Mouse (Mus musculus): ENCODE data around the gene AI481877. TPM values are rescaled to one million over a fixed set of nuclear protein-coding genes. Genes with fewer than 3 reads are reported as not detected.

Gene AI481877
- polyA plus RNA-seq, 1 experiment from 2014 or later: 0.15 TPM

DNA sequence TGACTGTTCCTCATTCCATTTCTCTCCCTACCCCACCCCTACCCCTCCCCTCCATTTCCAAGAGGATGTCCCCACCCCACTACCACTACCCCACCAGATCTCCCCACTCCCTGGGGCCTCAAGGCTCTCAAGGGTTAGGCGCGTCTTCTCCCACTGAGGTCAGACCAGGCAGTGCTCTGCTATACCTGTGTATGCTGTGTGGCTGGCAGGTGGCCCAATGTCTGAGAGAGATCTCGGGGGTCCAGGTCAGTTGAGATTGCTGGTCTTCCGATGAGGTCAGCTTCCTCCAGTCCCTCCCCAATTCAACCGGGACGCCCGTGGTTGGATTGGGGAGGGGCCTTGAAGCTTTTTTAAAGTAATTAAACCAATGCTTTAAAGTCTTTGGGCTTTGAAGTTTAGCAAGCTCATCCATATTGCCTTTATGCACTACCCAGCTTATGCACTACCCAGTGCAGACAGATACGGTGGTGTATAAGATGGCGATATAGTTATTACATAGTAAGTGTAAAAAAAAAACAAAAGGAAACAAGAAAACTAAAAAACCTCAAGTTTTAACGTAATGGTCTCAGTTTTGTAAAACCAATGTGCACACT, 104.4 kb downstream of the AI481877 start:
- Histone ChIP-seq H3K9ac (ENCODE audit: low read length) (peak overlapping the region; percentile 93), H3K27me3 (ENCODE audit: control insufficient read depth, insufficient read depth, low read length) (no peaks in the 10 kb centered on the region), H3K36me3 (ENCODE audit: control insufficient read depth, insufficient read depth, low read length) (no peaks in the 10 kb centered on the region), H3K4me3 (replicated peaks; ENCODE audit: low read length) (peak overlapping the region; percentile 77), H3K27ac (ENCODE audit: low read length) (no peak overlapping the region), H3K4me1 (ENCODE audit: control insufficient read depth, insufficient read depth, low read length) (peaks cover 9% of the 10 kb centered on the region; the same call in 1 of the 2 replicates), H3K9me3 (replicated peaks; ENCODE audit: control insufficient read depth, low read length) (no peaks in the 10 kb centered on the region), H3K4me2 (ENCODE audit: low read depth, low read length) (peak overlapping the region; percentile 56)
- 82% methylated on average over 10 of the region's 10 CpGs for WGBS
- 0 out of 2 replicates have a peak, but pooled peaks have one; percentile 30 for ATAC-seq (ENCODE audit: insufficient read depth, low FRiP score)

DNA sequence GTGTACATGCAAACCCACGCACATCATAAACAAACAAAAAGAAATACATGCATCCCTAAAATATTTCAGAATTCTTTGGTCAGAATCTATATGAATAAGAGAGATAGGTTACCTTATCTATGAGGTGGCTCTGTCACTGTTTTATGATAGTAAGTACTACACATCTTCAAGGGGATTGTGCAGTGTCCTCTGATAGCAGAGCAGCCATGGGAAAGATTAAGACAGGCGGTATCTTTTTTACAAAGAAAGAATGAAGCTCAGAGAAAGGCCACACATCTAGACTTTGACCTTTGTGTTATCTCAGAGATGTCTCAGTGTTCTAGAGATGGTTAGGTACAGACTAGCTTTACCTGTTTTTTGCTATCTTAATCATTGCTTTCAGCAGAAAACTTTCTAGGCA, 121.9 kb downstream of the AI481877 start:
- no peak overlapping the region for H3K4me3 ChIP-seq (replicated peaks; ENCODE audit: low read length)
- H3K27me3 ChIP-seq (ENCODE audit: control insufficient read depth, insufficient read depth, low read length): no peaks in the 10 kb centered on the region
- no peaks in the 10 kb centered on the region for H3K4me1 ChIP-seq (ENCODE audit: control insufficient read depth, insufficient read depth, low read length)
- ATAC-seq (ENCODE audit: insufficient read depth, low FRiP score): no peak
- H3K27ac ChIP-seq (ENCODE audit: low read length): no peak overlapping the region
- peaks cover 10% of the 10 kb centered on the region; the same call in 1 of the 2 replicates for H3K36me3 ChIP-seq (ENCODE audit: control insufficient read depth, insufficient read depth, low read length)
- no peaks in the 10 kb centered on the region for H3K9me3 ChIP-seq (replicated peaks; ENCODE audit: control insufficient read depth, low read length)
- 78% methylated on average over 2 of the region's 2 CpGs for WGBS
- no peak overlapping the region for H3K9ac ChIP-seq (ENCODE audit: low read length)
- H3K4me2 ChIP-seq (ENCODE audit: low read depth, low read length): no peak overlapping the region

DNA sequence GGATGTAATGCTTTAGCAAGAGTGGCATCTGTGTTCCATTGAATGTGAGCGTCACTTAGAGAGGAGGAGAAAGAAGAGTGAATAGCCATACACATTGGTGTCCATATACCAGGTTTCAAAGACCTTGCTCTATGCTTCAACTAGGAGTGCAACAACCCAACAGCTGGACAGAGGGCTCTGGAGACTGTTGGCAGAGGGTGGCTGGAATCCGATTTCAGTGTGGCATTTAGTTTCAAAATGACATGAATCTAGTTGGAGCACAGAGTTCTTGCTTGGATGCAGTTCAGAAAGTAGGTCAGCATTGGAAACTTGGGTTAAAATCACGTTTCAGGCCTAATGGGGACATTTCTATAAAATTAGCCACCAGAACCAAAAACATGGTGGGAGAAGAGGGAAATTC, 123.6 kb downstream of the AI481877 start:
- Histone ChIP-seq H3K4me1 (ENCODE audit: control insufficient read depth, insufficient read depth, low read length) (no peaks in the 10 kb centered on the region), H3K36me3 (ENCODE audit: control insufficient read depth, insufficient read depth, low read length) (peaks cover 7% of the 10 kb centered on the region; the same call in 1 of the 2 replicates), H3K9me3 (replicated peaks; ENCODE audit: control insufficient read depth, low read length) (no peaks in the 10 kb centered on the region), H3K4me3 (replicated peaks; ENCODE audit: low read length) (no peak overlapping the region), H3K4me2 (ENCODE audit: low read depth, low read length) (no peak overlapping the region), H3K9ac (ENCODE audit: low read length) (no peak overlapping the region), H3K27ac (ENCODE audit: low read length) (no peak overlapping the region), H3K27me3 (ENCODE audit: control insufficient read depth, insufficient read depth, low read length) (no peaks in the 10 kb centered on the region)
- 83% methylated on average over 3 of the region's 3 CpGs for WGBS
- ATAC-seq (ENCODE audit: insufficient read depth, low FRiP score): no peak

DNA sequence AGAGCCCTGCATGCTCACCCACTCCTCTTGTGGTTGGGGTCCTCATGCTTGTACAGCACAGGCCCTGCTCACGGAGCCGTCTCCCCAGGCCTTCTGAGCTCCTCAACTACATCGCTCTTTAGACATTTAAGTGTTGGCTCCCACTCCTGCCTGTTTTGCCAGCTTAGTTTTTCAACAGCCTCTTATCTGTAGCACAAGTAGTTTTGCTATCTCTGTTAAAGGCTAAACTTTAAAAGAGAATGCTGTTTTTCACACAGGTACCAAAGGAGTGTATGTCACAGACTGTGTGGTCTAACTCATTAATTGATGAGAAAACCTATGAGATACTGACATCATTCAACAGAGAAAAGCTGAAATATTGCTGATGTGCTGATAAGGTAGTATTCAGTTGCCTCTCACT, 127.3 kb downstream of the AI481877 start:
- 67% methylated on average over 3 of the region's 3 CpGs for WGBS
- Histone ChIP-seq H3K4me1 (ENCODE audit: control insufficient read depth, insufficient read depth, low read length) (no peaks in the 10 kb centered on the region), H3K27me3 (ENCODE audit: control insufficient read depth, insufficient read depth, low read length) (no peaks in the 10 kb centered on the region), H3K4me3 (replicated peaks; ENCODE audit: low read length) (no peak overlapping the region), H3K36me3 (ENCODE audit: control insufficient read depth, insufficient read depth, low read length) (no peaks in the 10 kb centered on the region), H3K27ac (ENCODE audit: low read length) (no peak overlapping the region), H3K4me2 (ENCODE audit: low read depth, low read length) (no peak overlapping the region), H3K9ac (ENCODE audit: low read length) (no peak overlapping the region), H3K9me3 (replicated peaks; ENCODE audit: control insufficient read depth, low read length) (no peaks in the 10 kb centered on the region)
- no peak for ATAC-seq (ENCODE audit: insufficient read depth, low FRiP score)

DNA sequence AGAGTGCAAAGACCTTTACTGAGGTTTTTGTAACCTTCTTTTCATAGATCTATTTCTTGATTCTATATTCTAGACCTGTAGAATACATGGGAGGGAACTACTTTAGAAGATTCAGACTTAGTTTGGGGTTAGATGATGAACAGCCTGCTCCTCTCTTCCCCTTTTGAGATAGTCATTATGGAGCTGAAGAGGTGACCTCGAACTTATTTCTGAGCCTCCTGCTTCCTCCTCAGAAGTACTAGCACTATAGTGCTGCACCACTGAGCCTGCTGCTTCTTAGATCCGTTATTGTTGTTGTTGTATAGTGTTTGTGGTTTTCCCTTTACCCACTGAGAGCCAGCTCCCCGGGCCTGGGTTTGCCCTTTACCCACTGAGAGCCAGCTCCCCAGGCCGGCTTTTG, 129.1 kb downstream of the AI481877 start:
- no peaks in the 10 kb centered on the region for H3K9me3 ChIP-seq (replicated peaks; ENCODE audit: control insufficient read depth, low read length)
- no peaks in the 10 kb centered on the region for H3K4me1 ChIP-seq (ENCODE audit: control insufficient read depth, insufficient read depth, low read length)
- 80% methylated on average over 4 of the region's 4 CpGs for WGBS
- no peak overlapping the region for H3K4me3 ChIP-seq (replicated peaks; ENCODE audit: low read length)
- no peak overlapping the region for H3K27ac ChIP-seq (ENCODE audit: low read length)
- H3K9ac ChIP-seq (ENCODE audit: low read length): no peak overlapping the region
- no peaks in the 10 kb centered on the region for H3K36me3 ChIP-seq (ENCODE audit: control insufficient read depth, insufficient read depth, low read length)
- no peaks in the 10 kb centered on the region for H3K27me3 ChIP-seq (ENCODE audit: control insufficient read depth, insufficient read depth, low read length)
- H3K4me2 ChIP-seq (ENCODE audit: low read depth, low read length): no peak overlapping the region
- ATAC-seq (ENCODE audit: insufficient read depth, low FRiP score): no peak

DNA sequence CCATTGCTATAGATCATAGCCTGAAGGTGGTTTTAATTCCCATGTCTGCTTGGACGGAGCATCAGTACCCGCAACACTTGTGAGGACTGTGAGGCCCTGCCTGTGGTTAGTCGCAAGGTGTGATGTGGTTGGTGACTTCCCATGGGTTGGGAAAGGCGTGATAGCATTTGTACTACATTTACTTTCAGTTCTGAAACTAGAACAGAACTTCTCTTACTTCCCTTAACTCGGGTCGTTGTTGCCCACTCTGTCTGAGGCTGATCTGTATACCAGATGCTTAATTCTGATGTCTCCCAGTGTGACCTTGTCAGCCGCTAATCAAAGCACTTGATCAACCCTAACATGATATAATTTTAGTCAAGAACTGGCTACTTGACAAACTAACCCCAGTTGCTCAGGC, 129.6 kb downstream of the AI481877 start:
- Histone ChIP-seq H3K4me3 (replicated peaks; ENCODE audit: low read length) (no peak overlapping the region), H3K27ac (ENCODE audit: low read length) (no peak overlapping the region), H3K36me3 (ENCODE audit: control insufficient read depth, insufficient read depth, low read length) (no peaks in the 10 kb centered on the region), H3K4me2 (ENCODE audit: low read depth, low read length) (no peak overlapping the region), H3K9ac (ENCODE audit: low read length) (no peak overlapping the region), H3K4me1 (ENCODE audit: control insufficient read depth, insufficient read depth, low read length) (peaks cover 4% of the 10 kb centered on the region), H3K9me3 (replicated peaks; ENCODE audit: control insufficient read depth, low read length) (no peaks in the 10 kb centered on the region), H3K27me3 (ENCODE audit: control insufficient read depth, insufficient read depth, low read length) (no peaks in the 10 kb centered on the region)
- WGBS: 87% methylated on average over 7 of the region's 7 CpGs
- ATAC-seq (ENCODE audit: insufficient read depth, low FRiP score): no peak

DNA sequence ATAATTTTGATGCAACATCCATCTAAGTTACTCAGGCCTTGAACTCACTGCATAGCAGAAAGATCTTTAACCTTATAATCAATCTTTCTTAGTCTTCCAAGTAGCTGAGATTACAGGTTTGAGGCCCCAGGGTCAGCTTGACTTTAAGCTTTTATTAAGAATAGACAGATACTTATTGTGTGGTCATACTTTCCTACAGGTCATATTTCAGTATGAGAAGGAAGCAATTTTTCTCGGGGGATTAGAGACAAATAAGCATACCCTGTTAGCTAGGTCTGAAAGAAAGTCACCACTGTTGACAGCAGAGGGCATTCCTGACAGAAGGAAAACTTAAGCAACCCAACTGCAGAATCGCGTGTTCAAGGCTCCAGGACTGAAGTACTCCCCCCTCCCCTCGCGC, 130.8 kb downstream of the AI481877 start:
- WGBS: 67% methylated on average over 5 of the region's 5 CpGs
- H3K36me3 ChIP-seq (ENCODE audit: control insufficient read depth, insufficient read depth, low read length): no peaks in the 10 kb centered on the region
- no peak overlapping the region for H3K27ac ChIP-seq (ENCODE audit: low read length)
- no peaks in the 10 kb centered on the region for H3K9me3 ChIP-seq (replicated peaks; ENCODE audit: control insufficient read depth, low read length)
- no peak overlapping the region for H3K4me2 ChIP-seq (ENCODE audit: low read depth, low read length)
- no peak overlapping the region for H3K4me3 ChIP-seq (replicated peaks; ENCODE audit: low read length)
- ATAC-seq (ENCODE audit: insufficient read depth, low FRiP score): no peak
- no peaks in the 10 kb centered on the region for H3K27me3 ChIP-seq (ENCODE audit: control insufficient read depth, insufficient read depth, low read length)
- H3K9ac ChIP-seq (ENCODE audit: low read length): no peak overlapping the region
- peaks cover 9% of the 10 kb centered on the region for H3K4me1 ChIP-seq (ENCODE audit: control insufficient read depth, insufficient read depth, low read length)

DNA sequence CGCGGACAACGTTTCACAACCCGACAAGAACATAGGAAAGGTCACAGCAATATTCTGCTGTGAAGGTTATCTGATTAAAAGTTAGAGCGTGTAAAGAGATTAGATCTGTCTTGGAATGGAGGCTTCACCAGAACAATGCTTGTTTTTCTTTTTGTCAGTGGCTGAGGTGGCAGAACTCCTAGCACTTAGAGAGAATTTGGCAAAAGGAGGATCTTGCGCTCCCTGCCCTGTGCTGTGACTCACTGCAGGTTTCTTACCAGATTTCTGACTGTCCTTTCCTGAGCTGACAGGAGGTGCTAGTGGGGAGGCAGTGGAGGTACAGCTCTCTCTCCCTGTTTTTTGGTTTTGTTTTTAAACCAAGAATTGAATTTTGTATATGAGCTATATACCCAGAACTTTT, 131.8 kb downstream of the AI481877 start:
- H3K27me3 ChIP-seq (ENCODE audit: control insufficient read depth, insufficient read depth, low read length): no peaks in the 10 kb centered on the region
- H3K4me3 ChIP-seq (replicated peaks; ENCODE audit: low read length): no peak overlapping the region
- 73% methylated on average over 6 of the region's 6 CpGs for WGBS
- no peak overlapping the region for H3K4me2 ChIP-seq (ENCODE audit: low read depth, low read length)
- no peak overlapping the region for H3K27ac ChIP-seq (ENCODE audit: low read length)
- no peak for ATAC-seq (ENCODE audit: insufficient read depth, low FRiP score)
- H3K9me3 ChIP-seq (replicated peaks; ENCODE audit: control insufficient read depth, low read length): no peaks in the 10 kb centered on the region
- no peak overlapping the region for H3K9ac ChIP-seq (ENCODE audit: low read length)
- peaks cover 9% of the 10 kb centered on the region for H3K4me1 ChIP-seq (ENCODE audit: control insufficient read depth, insufficient read depth, low read length)
- no peaks in the 10 kb centered on the region for H3K36me3 ChIP-seq (ENCODE audit: control insufficient read depth, insufficient read depth, low read length)

DNA sequence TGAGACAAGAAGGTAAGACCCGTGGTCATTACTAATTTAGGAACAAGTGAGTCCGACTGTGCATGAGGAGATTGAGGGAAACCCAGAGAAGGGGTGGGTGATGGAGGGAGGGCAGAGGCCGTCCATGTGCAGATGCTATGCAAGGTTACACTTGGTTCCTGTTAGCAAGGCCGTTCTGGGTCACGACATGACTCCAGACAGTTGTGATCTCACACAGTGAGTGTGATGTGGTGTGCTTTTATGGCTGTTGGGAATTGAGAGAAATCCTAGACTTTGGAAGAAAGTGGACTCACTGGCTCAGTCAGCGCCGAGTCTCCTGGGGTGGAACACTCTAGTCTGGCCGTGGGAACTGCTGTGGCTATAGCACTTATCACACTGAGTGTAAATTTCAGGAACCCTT, 132.6 kb downstream of the AI481877 start:
- Histone ChIP-seq H3K9me3 (replicated peaks; ENCODE audit: control insufficient read depth, low read length) (no peaks in the 10 kb centered on the region), H3K36me3 (ENCODE audit: control insufficient read depth, insufficient read depth, low read length) (no peaks in the 10 kb centered on the region), H3K27ac (ENCODE audit: low read length) (no peak overlapping the region), H3K4me2 (ENCODE audit: low read depth, low read length) (no peak overlapping the region), H3K27me3 (ENCODE audit: control insufficient read depth, insufficient read depth, low read length) (no peaks in the 10 kb centered on the region), H3K9ac (ENCODE audit: low read length) (no peak overlapping the region), H3K4me3 (replicated peaks; ENCODE audit: low read length) (no peak overlapping the region), H3K4me1 (ENCODE audit: control insufficient read depth, insufficient read depth, low read length) (peaks cover 9% of the 10 kb centered on the region)
- ATAC-seq (ENCODE audit: insufficient read depth, low FRiP score): no peak
- 67% methylated on average over 8 of the region's 8 CpGs for WGBS
